Mouse (Mus musculus): ENCODE data around the gene Vpreb1.
A peak's percentile ranks its signal among the peaks of the same experiment; 100 is the strongest.
"Not testable (repeated sequence)": the region's sequence is repeated elsewhere in the genome, so short reads cannot be mapped to it uniquely, and the experiment has no call there.

The Vpreb1 gene

GRCm38 (mm10) chr16:16870617-16871331 lies at the start of gene Vpreb1, which contains the start of gene Top3b:
Vpreb1 (minus strand) TSS chr16:16870843.
Top3b (plus strand) TSS chr16:16870736.
- peak; percentile 92 for DNase-seq

GRCm38 (mm10) chr16:16918441-16919117 lies 47.9 kb upstream of the Vpreb1 start:
- peak; percentile 57 for DNase-seq

- no peak for DNase-seq
Observed at GRCm38 (mm10) chr16:16913440-16913839, 42.8 kb upstream of the Vpreb1 start.

- DNase-seq = peak; percentile 75
Observed at GRCm38 (mm10) chr16:16911641-16912597, 41.3 kb upstream of the Vpreb1 start.

- DNase-seq = no peak
Observed at GRCm38 (mm10) chr16:16907799-16908198, 37.2 kb upstream of the Vpreb1 start.

GRCm38 (mm10) chr16:16903188-16903587 lies 32.5 kb upstream of the Vpreb1 start:
- DNase-seq = no peak

GRCm38 (mm10) chr16:16902329-16902728 lies 31.7 kb upstream of the Vpreb1 start:
- DNase-seq = no peak

- DNase-seq = no peak
Observed at GRCm38 (mm10) chr16:16897056-16897584, 26.5 kb upstream of the Vpreb1 start.

- DNase-seq = peak; percentile 95
Observed at GRCm38 (mm10) chr16:16896382-16897055, 25.9 kb upstream of the Vpreb1 start, which contains the start of gene Ppm1f. Ppm1f (plus strand) TSS chr16:16896469.

GRCm38 (mm10) chr16:16896015-16896381 lies 25.4 kb upstream of the Vpreb1 start:
- DNase-seq = no peak

- no peak for DNase-seq
Observed at GRCm38 (mm10) chr16:16892366-16892765, 21.7 kb upstream of the Vpreb1 start.

- DNase-seq = no peak
Observed at GRCm38 (mm10) chr16:16888341-16888740, 17.7 kb upstream of the Vpreb1 start.

- DNase-seq = no peak
Observed at GRCm38 (mm10) chr16:16879025-16879424, 8.4 kb upstream of the Vpreb1 start.

GRCm38 (mm10) chr16:16870241-16870616 lies 414 bp downstream of the Vpreb1 start:
- no peak for DNase-seq

GRCm38 (mm10) chr16:16865696-16866561 lies 4.7 kb downstream of the Vpreb1 start:
- no peak for DNase-seq

GRCm38 (mm10) chr16:16865217-16865616 lies 5.4 kb downstream of the Vpreb1 start:
- DNase-seq = no peak

GRCm38 (mm10) chr16:16863978-16864377 lies 6.7 kb downstream of the Vpreb1 start, which contains the start of gene Igll1:
Igll1 (minus strand) TSS chr16:16863985.
- no peak for DNase-seq

- no peak for DNase-seq
Observed at GRCm38 (mm10) chr16:16862288-16862687, 8.4 kb downstream of the Vpreb1 start.

- DNase-seq = no peak
Observed at GRCm38 (mm10) chr16:16856731-16857476, 13.7 kb downstream of the Vpreb1 start.

- DNase-seq = not testable (repeated sequence)
Observed at GRCm38 (mm10) chr16:16856054-16856453, 14.6 kb downstream of the Vpreb1 start.

All from right cerebral cortex, adult 18-20 months (tissue).